Mouse (Mus musculus) embryonic fibroblast, embryonic 13.5 days (primary cell): ENCODE data around the gene Slc7a5.

Experiments
- CTCF ChIP-seq: IDR thresholded peaks from 2 replicates; pipeline ENCODE4 v1.5.1; 2011; ENCODE audit warnings: mild to moderate bottlenecking, control low read depth, low read length, moderate library complexity, borderline replicate concordance; ENCODE audit not compliant: insufficient read depth
- POLR2A ChIP-seq: IDR thresholded peaks from 2 replicates; pipeline ENCODE4 v1.6.1; 2011; ENCODE audit warnings: low read depth, mild to moderate bottlenecking, control low read depth, low read length, moderate library complexity

DNA sequence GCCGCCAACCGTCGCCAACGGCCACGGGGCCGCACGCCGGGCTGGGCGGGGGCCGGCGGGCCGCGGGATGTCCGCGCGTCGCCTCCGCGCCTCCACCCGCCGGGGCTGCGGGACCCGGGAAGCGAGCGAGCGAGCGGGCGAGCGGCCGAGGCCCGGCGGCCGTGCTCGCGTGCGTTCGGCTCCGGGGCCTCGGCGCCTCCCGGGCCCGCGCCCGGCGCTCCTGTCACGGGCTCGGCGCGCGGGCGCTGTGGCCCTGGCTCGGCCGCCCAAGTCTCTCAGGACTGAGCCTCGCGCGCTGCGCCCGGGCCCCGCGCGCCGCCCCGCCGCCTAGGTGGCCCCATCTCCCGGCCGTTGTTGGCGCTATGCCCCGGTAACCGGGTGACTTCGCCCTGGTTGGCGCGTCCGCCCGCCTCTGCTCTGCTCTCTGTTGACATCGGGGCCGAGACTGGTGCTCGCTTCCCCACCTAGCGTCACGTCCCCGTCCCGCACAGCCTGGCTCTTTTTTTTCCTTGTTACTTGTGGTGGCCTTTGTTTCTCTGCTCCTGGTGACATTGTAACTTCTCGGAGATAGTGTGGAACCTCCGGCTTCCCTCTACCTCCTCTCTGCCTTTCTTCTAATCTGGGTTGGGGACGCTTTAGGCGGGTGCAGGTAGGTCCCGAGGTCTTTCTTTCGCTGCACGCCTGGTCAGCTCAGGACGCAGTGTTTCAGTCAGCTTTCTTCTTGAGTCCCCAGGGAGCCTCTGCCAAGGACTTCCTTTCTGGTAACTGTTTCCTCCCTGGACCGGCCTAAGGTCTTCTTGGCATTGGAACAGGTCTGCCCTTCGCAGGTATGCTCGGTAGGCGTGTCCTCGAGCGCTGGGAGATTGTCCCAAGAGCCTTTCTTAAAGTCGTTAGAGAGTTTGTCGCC, 43.5 kb upstream of the Slc7a5 start:
- TF ChIP-seq POLR2A (no peak; the same call in 1 of the 2 replicates), CTCF (0 out of 2 replicates have a peak, but pooled peaks have one; percentile 2)
